Mouse (Mus musculus) limb, embryonic 14.5 days (tissue): ENCODE data around the gene Garnl3. TPM values are rescaled to one million over a fixed set of nuclear protein-coding genes. Genes with fewer than 3 reads are reported as not detected.

Experiments
- ATAC-seq: fragments of 200-750 bp; cut with Nextera tagmentation; 2 replicates; pipeline ENCODE4 v1.8.0; 2017; ENCODE audit warnings: low read depth, moderate number of reproducible peaks, moderate TSS enrichment; ENCODE audit not compliant: low FRiP score
- DNase-seq: peaks from one replicate; pipeline ENCODE4 v3.0.0-alpha.2; 2015; ENCODE audit warnings: low spot score
- H3K27ac ChIP-seq: fragments of 300-500 bp; sonication (generic); replicated peaks from 2 replicates; pipeline ENCODE4 v1.5.1; 2014; ENCODE audit warnings: low read depth, mild to moderate bottlenecking, low read length, moderate library complexity, mixed read lengths
- H3K27me3 ChIP-seq: fragments of 300-500 bp; sonication (generic); 2 replicates; pipeline ENCODE4 v1.6.1; 2014; ENCODE audit warnings: low read length, mixed read lengths; ENCODE audit not compliant: control insufficient read depth, insufficient read depth
- H3K36me3 ChIP-seq: fragments of 300-500 bp; sonication (generic); 2 replicates; pipeline ENCODE4 v1.6.1; 2014; ENCODE audit warnings: mild to moderate bottlenecking, low read length, moderate library complexity, mixed read lengths; ENCODE audit not compliant: control insufficient read depth, insufficient read depth
- H3K4me1 ChIP-seq: fragments of 300-500 bp; sonication (generic); 2 replicates; pipeline ENCODE4 v1.6.1; 2014; ENCODE audit warnings: antibody characterized with exemption, low read length, mixed read lengths; ENCODE audit not compliant: control insufficient read depth, insufficient read depth
- H3K4me2 ChIP-seq: fragments of 300-500 bp; sonication (generic); replicated peaks from 2 replicates; pipeline ENCODE4 v1.6.1; 2014; ENCODE audit warnings: low read depth, mild to moderate bottlenecking, low read length, moderate library complexity; ENCODE audit not compliant: severe bottlenecking
- H3K4me3 ChIP-seq: fragments of 300-500 bp; sonication (generic); replicated peaks from 2 replicates; pipeline ENCODE4 v1.5.1; 2014; ENCODE audit warnings: low read length
- H3K9ac ChIP-seq: fragments of 300-500 bp; sonication (generic); 2 replicates; pipeline ENCODE4 v1.6.1; 2014; ENCODE audit warnings: mild to moderate bottlenecking, low read depth, low read length, moderate library complexity; ENCODE audit not compliant: severe bottlenecking
- H3K9me3 ChIP-seq: fragments of 300-500 bp; sonication (generic); 2 replicates; pipeline ENCODE4 v1.6.1; 2016; ENCODE audit warnings: low read length; ENCODE audit not compliant: control insufficient read depth
- POLR2A ChIP-seq: fragments of 200-500 bp; IDR thresholded peaks from 2 replicates; pipeline ENCODE4 v1.8.0; 2012; ENCODE audit warnings: inconsistent platforms, mild to moderate bottlenecking, moderate library complexity, borderline replicate concordance; ENCODE audit not compliant: insufficient read depth, insufficient read length; ENCODE audit errors: extremely low read depth
- WGBS: fragments of 180-500 bp; shearing (Covaris S2); extraction: QIAGEN DNeasy Blood & Tissue Kit; methylation state at CpG from one replicate; pipeline ENCODE4 v1.1.7; 2014; 5-methylcytosine and 5-hydroxymethylcytosine counted together
- polyA plus RNA-seq, 2 experiments: library from polyadenylated mRNA; depleted of rRNA in 1 of 2; stranded (reverse) in 1 of 2; unstranded in 1 of 2; fragments of >200 nt; fragmentation: Nextera tagmentation in 1 of 2; extraction: Ambion mirVana in 1 of 2; gene quantifications; 2 replicates each; pipeline versions ENCODE4 v1.2.1 to v1.2.3; 2012 to 2014

Gene Garnl3
- polyA plus RNA-seq, 2 experiments = 9.6 to 10.1 TPM

DNA sequence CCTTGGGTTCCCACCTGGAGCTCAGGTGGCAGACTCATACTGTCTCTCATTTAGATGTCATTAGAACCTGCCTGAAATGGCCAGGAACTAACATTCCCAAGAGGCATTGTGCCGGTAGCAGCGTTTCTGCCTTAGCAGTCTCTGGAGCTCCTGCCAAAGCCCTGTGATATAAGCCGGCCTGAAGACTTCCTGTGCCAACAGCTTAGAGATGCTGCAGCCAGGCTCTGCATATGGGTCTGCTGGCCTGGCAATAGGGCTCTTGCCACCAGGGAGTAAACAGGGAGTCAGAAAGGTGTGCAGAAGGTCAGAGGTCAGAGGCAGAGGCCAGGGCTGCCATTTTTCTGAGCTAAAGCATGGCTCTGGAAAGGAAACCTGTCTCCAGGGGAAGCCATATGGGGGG lies 33.2 kb upstream of the Garnl3 start:
- H3K27ac ChIP-seq = 0 out of 2 replicates have a peak overlapping the region, but pooled peaks have one; percentile 53
- H3K9me3 ChIP-seq = no peaks in the 10 kb centered on the region
- DNase-seq (no peak), ATAC-seq (no peak)
- H3K4me3 ChIP-seq = no peak overlapping the region
- H3K27me3 ChIP-seq = no peaks in the 10 kb centered on the region
- no peaks in the 10 kb centered on the region for H3K36me3 ChIP-seq
- WGBS = 51% methylated on average over 3 of the region's 3 CpGs
- no peak overlapping the region for H3K4me2 ChIP-seq
- no peak overlapping the region for H3K9ac ChIP-seq
- H3K4me1 ChIP-seq = peaks cover 50% of the 10 kb centered on the region
- TF ChIP-seq POLR2A = no peak

DNA sequence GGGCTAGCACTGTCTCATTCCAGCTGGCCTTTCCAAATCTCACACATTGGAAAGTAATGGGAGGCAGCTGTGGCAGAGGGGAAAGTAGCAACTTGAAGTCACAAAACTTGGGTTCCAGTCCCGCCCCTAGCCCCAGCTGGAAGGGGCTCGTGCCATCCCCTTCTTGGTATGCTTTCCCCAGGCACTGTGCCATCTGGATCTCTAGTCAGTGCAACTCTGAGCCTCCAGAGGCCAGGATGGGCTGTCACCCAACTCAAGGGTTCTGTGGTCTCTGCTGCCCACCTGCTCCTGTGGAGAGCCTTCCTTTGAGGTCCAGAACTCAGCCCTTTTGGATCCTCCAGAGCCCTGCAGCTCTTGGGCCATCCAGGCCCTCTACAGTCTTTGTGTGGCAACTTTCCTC lies 30.7 kb upstream of the Garnl3 start:
- no peak for TF ChIP-seq POLR2A
- Histone ChIP-seq H3K4me3 (no peak overlapping the region), H3K9ac (no peak overlapping the region), H3K4me2 (no peak overlapping the region), H3K36me3 (no peaks in the 10 kb centered on the region), H3K9me3 (no peaks in the 10 kb centered on the region), H3K27me3 (no peaks in the 10 kb centered on the region), H3K4me1 (peaks cover 49% of the 10 kb centered on the region), H3K27ac (no peak overlapping the region)
- DNase-seq (no peak), ATAC-seq (no peak)
- 70% methylated on average over 2 of the region's 2 CpGs for WGBS

DNA sequence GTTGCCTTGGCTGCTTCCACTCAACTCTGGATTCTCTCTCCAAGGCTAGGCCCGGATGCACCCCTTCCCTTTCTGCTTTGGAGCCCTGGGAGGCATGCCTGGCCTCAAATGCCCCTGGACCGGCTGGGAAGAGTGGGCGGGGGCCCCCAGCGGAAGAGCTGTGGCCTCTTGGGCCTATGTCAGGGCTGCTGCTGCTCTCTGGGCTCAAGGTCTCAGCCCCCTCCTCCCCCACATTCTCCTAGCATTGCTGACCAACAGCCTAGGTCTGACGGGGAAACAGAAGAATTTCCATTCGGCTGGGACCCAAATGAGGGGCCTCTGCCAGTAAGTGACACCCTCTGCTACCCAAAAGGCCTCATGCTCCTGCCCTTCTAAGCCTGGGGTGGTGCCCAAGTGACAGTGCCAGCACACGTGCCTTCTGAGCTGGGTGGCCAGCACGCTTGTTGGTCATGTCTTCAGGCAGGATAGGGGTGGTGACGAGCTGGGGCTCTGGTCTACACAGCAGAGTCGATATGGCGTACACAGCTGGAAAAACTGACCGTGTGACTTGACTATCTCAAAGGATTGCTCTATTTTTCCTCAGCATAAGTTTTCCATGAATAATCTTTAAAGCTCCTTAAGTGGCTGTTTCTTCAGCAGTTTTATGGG lies 29.0 kb upstream of the Garnl3 start:
- 36% methylated on average over 12 of the region's 12 CpGs for WGBS
- no peak overlapping the region for H3K4me2 ChIP-seq

DNA sequence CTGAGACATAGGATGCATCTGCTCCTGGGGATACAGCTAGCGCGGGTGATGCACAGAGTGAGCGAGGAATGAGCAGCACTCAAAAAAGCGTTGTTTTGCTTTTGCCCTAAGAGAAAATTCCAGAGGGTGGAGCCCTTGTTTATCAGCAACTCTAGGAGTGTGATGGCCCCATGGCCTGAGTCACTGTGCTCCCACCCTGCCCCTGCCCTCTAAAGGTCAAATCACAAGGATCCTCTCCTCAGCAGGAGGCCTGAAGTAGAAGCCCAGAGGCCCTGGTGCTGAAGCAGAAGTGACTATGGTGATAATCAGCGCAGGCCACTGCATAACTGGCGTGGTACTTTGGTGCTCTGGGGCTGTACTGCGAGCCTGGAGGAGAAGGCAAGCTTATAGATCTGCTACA lies 28.1 kb upstream of the Garnl3 start:
- no peak overlapping the region for H3K4me2 ChIP-seq
- WGBS = 90% methylated on average over 7 of the region's 7 CpGs
- H3K9ac ChIP-seq = no peak overlapping the region
- H3K4me1 ChIP-seq = peaks cover 27% of the 10 kb centered on the region
- ATAC-seq = no peak
- DNase-seq = no peak
- no peaks in the 10 kb centered on the region for H3K36me3 ChIP-seq
- peak overlapping the region; percentile 75 for H3K27ac ChIP-seq
- H3K9me3 ChIP-seq = no peaks in the 10 kb centered on the region
- no peak overlapping the region for H3K4me3 ChIP-seq
- no peak for TF ChIP-seq POLR2A
- no peaks in the 10 kb centered on the region for H3K27me3 ChIP-seq

More for the DNA sequence above, 29.0 kb upstream of the Garnl3 start:
- Histone ChIP-seq H3K9ac (no peak overlapping the region), H3K27me3 (no peaks in the 10 kb centered on the region), H3K4me3 (no peak overlapping the region), H3K9me3 (no peaks in the 10 kb centered on the region), H3K27ac (peak overlapping the region; percentile 75), H3K36me3 (no peaks in the 10 kb centered on the region), H3K4me1 (peaks cover 36% of the 10 kb centered on the region)
- TF ChIP-seq POLR2A = no peak
- DNase-seq = peak; percentile 72
- no peak for ATAC-seq

DNA sequence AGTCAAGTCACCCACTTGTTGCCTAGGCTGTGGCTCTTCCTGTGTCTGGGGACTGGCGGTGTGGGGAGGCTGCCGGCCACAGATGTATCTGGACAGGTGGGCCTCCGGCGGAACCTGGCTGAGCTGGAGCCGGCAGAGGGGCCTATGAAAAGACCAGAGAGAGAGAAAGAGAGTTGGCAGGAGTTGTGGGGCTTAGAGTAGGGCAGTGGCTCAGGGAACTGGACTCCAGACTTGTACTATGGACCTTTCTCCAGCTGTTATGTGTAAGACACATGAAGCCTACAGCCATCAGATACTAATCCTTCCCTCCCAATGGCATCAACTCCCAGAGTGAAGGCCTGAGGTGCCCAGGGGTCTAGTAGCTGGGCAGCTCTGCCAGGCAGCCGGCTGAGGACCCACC lies 27.4 kb upstream of the Garnl3 start:
- Histone ChIP-seq H3K36me3 (no peaks in the 10 kb centered on the region), H3K27me3 (no peaks in the 10 kb centered on the region), H3K4me2 (no peak overlapping the region), H3K9me3 (no peaks in the 10 kb centered on the region), H3K4me3 (no peak overlapping the region), H3K27ac (no peak overlapping the region), H3K9ac (no peak overlapping the region), H3K4me1 (peaks cover 23% of the 10 kb centered on the region)
- WGBS = 79% methylated on average over 6 of the region's 6 CpGs
- DNase-seq = no peak
- TF ChIP-seq POLR2A = no peak
- no peak for ATAC-seq

DNA sequence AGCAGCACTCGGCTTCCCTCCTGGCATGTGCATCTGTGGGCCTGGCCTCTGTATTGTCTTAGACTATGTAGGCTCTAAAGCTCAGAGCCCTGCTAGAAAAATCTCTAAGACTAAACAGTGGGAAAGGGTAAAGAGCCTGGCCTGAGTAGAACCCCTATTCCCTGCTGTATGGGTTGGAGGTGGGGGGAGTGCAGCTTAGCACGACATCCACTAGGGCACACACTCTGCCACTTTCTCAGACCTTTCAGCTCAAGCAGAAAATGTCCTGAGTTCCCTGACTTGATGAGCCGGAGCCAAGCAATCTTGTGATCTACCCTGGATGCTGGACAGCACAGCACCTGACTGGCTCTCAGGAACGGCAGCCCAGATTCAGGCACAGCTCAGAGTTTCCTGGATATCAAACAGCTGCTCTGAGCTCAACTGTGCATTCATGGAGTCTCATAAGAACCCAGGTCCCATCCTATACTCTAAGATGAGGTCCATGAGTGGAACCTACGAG lies 24.9 kb upstream of the Garnl3 start:
- H3K4me2 ChIP-seq = no peak overlapping the region
- H3K9me3 ChIP-seq = no peaks in the 10 kb centered on the region
- no peak overlapping the region for H3K27ac ChIP-seq
- no peaks in the 10 kb centered on the region for H3K27me3 ChIP-seq
- 80% methylated on average over 5 of the region's 5 CpGs for WGBS
- H3K4me3 ChIP-seq = no peak overlapping the region
- no peak for DNase-seq
- TF ChIP-seq POLR2A = no peak
- ATAC-seq = no peak
- no peaks in the 10 kb centered on the region for H3K36me3 ChIP-seq
- H3K9ac ChIP-seq = no peak overlapping the region
- H3K4me1 ChIP-seq = peaks cover 17% of the 10 kb centered on the region
